Mouse (Mus musculus) ZHBTc4 (cell line): ENCODE results near the gene AC124108.1.

ENCODE experiments used
- DNase-seq: peaks from one replicate; pipeline ENCODE4 v3.0.0-alpha.2; 2011; ENCODE audit warnings: low read depth, low spot score

The AC124108.1 gene

GRCm38 (mm10) chr1:132164780-132165518 lies 26.3 kb upstream of the AC124108.1 start:
- no peak for DNase-seq

- DNase-seq = peak; percentile 85
These were observed 25.4 kb upstream of the AC124108.1 start for GRCm38 (mm10) chr1:132165859-132166258.

- peak; percentile 76 for DNase-seq
These were observed 23.0 kb upstream of the AC124108.1 start for GRCm38 (mm10) chr1:132168115-132168767.

- DNase-seq = no peak
These were observed 20.6 kb upstream of the AC124108.1 start for GRCm38 (mm10) chr1:132170698-132171097.

- DNase-seq = no peak
These were observed 19.6 kb upstream of the AC124108.1 start for GRCm38 (mm10) chr1:132171619-132172018.

- DNase-seq = no peak
These were observed 5.0 kb upstream of the AC124108.1 start for GRCm38 (mm10) chr1:132186303-132186702.

- DNase-seq = peak; percentile 53
These were observed 2.7 kb upstream of the AC124108.1 start for GRCm38 (mm10) chr1:132188442-132189066.

GRCm38 (mm10) chr1:132189231-132189630 lies 2.0 kb upstream of the AC124108.1 start:
- no peak for DNase-seq

GRCm38 (mm10) chr1:132190040-132190513 lies 1.2 kb upstream of the AC124108.1 start:
- DNase-seq = peak; percentile 85

- peak; percentile 59 for DNase-seq
These were observed 600 bp upstream of the AC124108.1 start for GRCm38 (mm10) chr1:132190621-132191092.

GRCm38 (mm10) chr1:132191786-132192680 lies 776 bp downstream of the AC124108.1 start:
- peak; percentile 72 for DNase-seq

- DNase-seq = peak; percentile 89
These were observed 2.5 kb downstream of the AC124108.1 start for GRCm38 (mm10) chr1:132193806-132194205.

- peak; percentile 54 for DNase-seq
These were observed 3.4 kb downstream of the AC124108.1 start for GRCm38 (mm10) chr1:132194624-132195023.

- peak; percentile 50 for DNase-seq
These were observed 3.8 kb downstream of the AC124108.1 start for GRCm38 (mm10) chr1:132195100-132195499.

- peak; percentile 51 for DNase-seq
These were observed 4.4 kb downstream of the AC124108.1 start for GRCm38 (mm10) chr1:132195681-132196080.

GRCm38 (mm10) chr1:132196337-132196736 lies 5.1 kb downstream of the AC124108.1 start:
- peak; percentile 21 for DNase-seq

GRCm38 (mm10) chr1:132197666-132198065 lies 6.4 kb downstream of the AC124108.1 start:
- peak; percentile 73 for DNase-seq

- DNase-seq = no peak
These were observed 7.3 kb downstream of the AC124108.1 start for GRCm38 (mm10) chr1:132198401-132199071.

- no peak for DNase-seq
These were observed 8.0 kb downstream of the AC124108.1 start for GRCm38 (mm10) chr1:132199244-132199643.

GRCm38 (mm10) chr1:132199934-132200333 lies 8.7 kb downstream of the AC124108.1 start:
- no peak for DNase-seq
